17 mouse cellular contexts compared by ENCODE assay signal in the genomic region with DNA sequence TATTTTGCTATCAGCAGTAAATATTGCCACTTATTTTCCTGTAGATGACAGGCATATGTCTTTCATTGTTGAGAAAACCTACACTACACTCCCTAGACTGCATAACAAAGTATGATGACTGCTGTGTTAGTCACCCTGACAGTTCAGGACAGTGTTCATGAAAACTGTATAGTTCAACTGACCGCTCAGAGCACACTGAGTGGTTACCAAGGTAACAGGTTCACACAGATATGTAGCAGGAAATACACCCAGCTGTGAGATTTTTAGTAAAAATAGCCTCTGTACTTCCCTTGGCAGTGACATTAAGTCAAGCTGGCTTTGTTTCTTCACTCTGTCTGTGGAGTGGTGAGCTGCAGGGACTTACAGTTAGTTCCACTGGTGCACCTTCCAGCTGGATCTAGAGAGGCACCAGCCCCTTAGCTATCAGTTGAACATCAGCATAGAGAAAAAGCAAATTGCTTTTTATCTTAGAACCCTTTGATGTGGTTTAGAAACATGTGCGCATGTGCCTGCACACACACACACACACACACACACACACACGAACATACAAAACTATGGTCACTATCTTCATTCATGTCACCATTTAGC. TPM values are rescaled to one million over a fixed set of nuclear protein-coding genes. Genes with fewer than 3 reads are reported as not detected.
DNase-seq lines count a peak whose midpoint lies in the region; ATAC-seq and TF ChIP-seq lines count a peak whose summit lies in the region.
"Had no signal": no experiment of that assay in that cellular context is flagged by ENCODE, and none has a peak within 500 bp of the region (broad histone marks: within the 10 kb centered on the region; RNA-seq: fewer than 3 reads in every experiment).

No protein-coding gene starts in this region.

- H3K4me1 ChIP-seq in hindbrain, postnatal 0 days (ENCODE audit: insufficient read depth, low read length), result no peaks in the 10 kb centered on the region
- peaks cover 11% of the 10 kb centered on the region for H3K4me1 ChIP-seq in hindbrain, embryonic 13.5 days (replicated peaks)
- H3K4me1 ChIP-seq in embryonic facial prominence, embryonic 10.5 days, result peaks cover 12% of the 10 kb centered on the region; the same call in 1 of the 2 replicates
- H3K4me1 ChIP-seq: intestine, embryonic 15.5 days; liver, embryonic 13.5 days had no signal

- no peak for TF ChIP-seq CTCF in hindbrain, postnatal 0 days (IDR thresholded peaks at IDR 0.05; ENCODE audit: low read depth)

- H3K36me3 ChIP-seq in hindbrain, postnatal 0 days (ENCODE audit: insufficient read depth, low read length), result no peaks in the 10 kb centered on the region
- no peaks in the 10 kb centered on the region for H3K36me3 ChIP-seq in hindbrain, embryonic 13.5 days
- H3K36me3 ChIP-seq in embryonic facial prominence, embryonic 10.5 days (replicated peaks), result no peaks in the 10 kb centered on the region
- H3K36me3 ChIP-seq: heart, embryonic 12.5 days; intestine, embryonic 15.5 days; limb, embryonic 10.5 days; liver, embryonic 13.5 days had no signal

- no peak overlapping the region for H3K27ac ChIP-seq in hindbrain, postnatal 0 days
- H3K27ac ChIP-seq in hindbrain, embryonic 13.5 days, result no peak overlapping the region
- H3K27ac ChIP-seq in embryonic facial prominence, embryonic 10.5 days (replicated peaks), result no peak overlapping the region
- H3K27ac ChIP-seq: intestine, embryonic 15.5 days; limb, embryonic 10.5 days; liver, embryonic 13.5 days had no signal

- peak; percentile 23 for DNase-seq in hindbrain, postnatal 0 days (ENCODE audit: low spot score)
- DNase-seq in induced T-regulatory cell, adult 2 months (ENCODE audit: low read depth), result peak; percentile 22
- DNase-seq in thymus, postnatal 10 days (ENCODE audit: low spot score in 2 of 2), result peak; percentile 14 to 20
- no peak for DNase-seq in c-Kit-positive CD71-positive TER-119-positive erythroid progenitor cells, embryonic 14.5 days (ENCODE audit: low spot score)
- DNase-seq in embryonic facial prominence, embryonic 10.5 days (ENCODE audit: low spot score), result no peak
- DNase-seq: cerebellum, adult 11 months; embryo, embryonic 11 days; gastrocnemius, postnatal 25 days; heart, postnatal 4 days; liver, embryonic 13.5 days; right cerebral cortex, postnatal 4 days had no signal

- H3K27me3 ChIP-seq in hindbrain, postnatal 0 days (ENCODE audit: insufficient read depth, low read length), result no peaks in the 10 kb centered on the region
- no peaks in the 10 kb centered on the region for H3K27me3 ChIP-seq in hindbrain, embryonic 13.5 days
- 0 out of 2 replicates have a peak, but pooled peaks cover 3% of the 10 kb centered on the region for H3K27me3 ChIP-seq in embryonic facial prominence, embryonic 10.5 days (replicated peaks; ENCODE audit: low read depth, poor library complexity, severe bottlenecking)
- H3K27me3 ChIP-seq: heart, embryonic 12.5 days; intestine, embryonic 15.5 days; liver, embryonic 13.5 days had no signal

- H3K9ac ChIP-seq in hindbrain, postnatal 0 days (replicated peaks; ENCODE audit: low read length), result no peak overlapping the region
- H3K9ac ChIP-seq in hindbrain, embryonic 13.5 days, result no peak overlapping the region
- H3K9ac ChIP-seq: heart, embryonic 12.5 days; intestine, embryonic 15.5 days; liver, embryonic 13.5 days had no signal

- no peak for ATAC-seq in hindbrain, postnatal 0 days
- no peak for ATAC-seq in hindbrain, embryonic 13.5 days (ENCODE audit: low FRiP score)
- peak; percentile 73 for ATAC-seq in CD4-positive, CD25-positive, alpha-beta regulatory T cell, adult 4 months
- ATAC-seq: intestine, embryonic 15.5 days had no signal

- WGBS in hindbrain, postnatal 0 days, result 69% methylated on average over 3 of the region's 3 CpGs
- 80% methylated on average over 3 of the region's 3 CpGs for WGBS in hindbrain, embryonic 13.5 days
- WGBS in embryonic facial prominence, embryonic 10.5 days, result 87% methylated on average over 3 of the region's 3 CpGs

- H3K4me2 ChIP-seq in hindbrain, postnatal 0 days (ENCODE audit: low read depth, low read length), result no peak overlapping the region
- H3K4me2 ChIP-seq in hindbrain, embryonic 13.5 days, result no peak overlapping the region
- H3K4me2 ChIP-seq: heart, embryonic 12.5 days; intestine, embryonic 15.5 days; liver, embryonic 13.5 days; midbrain, embryonic 11.5 days had no signal

- H3K4me3 ChIP-seq in hindbrain, postnatal 0 days (ENCODE audit: low read length), result no peak overlapping the region
- no peak overlapping the region for H3K4me3 ChIP-seq in hindbrain, embryonic 13.5 days
- H3K4me3 ChIP-seq in embryonic facial prominence, embryonic 10.5 days, result no peak overlapping the region
- H3K4me3 ChIP-seq: heart, embryonic 12.5 days; intestine, embryonic 15.5 days; limb, embryonic 10.5 days; liver, embryonic 13.5 days had no signal

- H3K9me3 ChIP-seq in hindbrain, postnatal 0 days (ENCODE audit: low read length), result no peaks in the 10 kb centered on the region
- no peaks in the 10 kb centered on the region for H3K9me3 ChIP-seq in hindbrain, embryonic 13.5 days
- H3K9me3 ChIP-seq in embryonic facial prominence, embryonic 10.5 days, result no peaks in the 10 kb centered on the region
- H3K9me3 ChIP-seq: heart, embryonic 12.5 days; intestine, embryonic 15.5 days; limb, embryonic 10.5 days; liver, embryonic 13.5 days had no signal

RNA-seq across cellular contexts. Expression of gene Ankrd50, which starts 12.2 kb away (rescaled TPM):
- total RNA-seq in hindbrain, postnatal 0 days (2014; rRNA removed), result 65.3 and 70.6 TPM in 2 replicates
- 13.6 and 15.0 TPM in 2 replicates for polyA plus RNA-seq in hindbrain, postnatal 0 days (2015; fragmentation: Nextera tagmentation; extraction: Ambion mirVana)
- 25.2 and 26.1 TPM in 2 replicates for polyA plus RNA-seq in hindbrain, embryonic 13.5 days (2015; fragmentation: Nextera tagmentation; extraction: Ambion mirVana)
- 1 to 10 TPM; 5.5 TPM for polyA plus RNA-seq in CD4-positive, CD25-positive, alpha-beta regulatory T cell, adult 4 months (2017; shearing (Covaris generic))
- 21.0 and 22.9 TPM in 2 replicates for polyA plus RNA-seq in embryonic facial prominence, embryonic 10.5 days (2016; fragmentation: Nextera tagmentation; extraction: Ambion mirVana)

Comparison
In these comparisons a context has a peak if more than half of its experiments do, and no peak if none do; other contexts are left out.
1. DNase-seq: peak in hindbrain, postnatal 0 days (single experiment), induced T-regulatory cell, adult 2 months (single experiment) and thymus, postnatal 10 days (2 of 2); none in c-Kit-positive CD71-positive TER-119-positive erythroid progenitor cells, embryonic 14.5 days (single experiment) and embryonic facial prominence, embryonic 10.5 days (single experiment).